Mouse (Mus musculus) ovary, postnatal 10 days (tissue): ENCODE data around the gene Rpl13a.
"Not testable (repeated sequence)": the region's sequence is repeated elsewhere in the genome, so short reads cannot be mapped to it uniquely, and the experiment has no call there.

Experiments
- DNase-seq: peaks from one replicate; pipeline ENCODE4 v3.0.0; 2022; ENCODE audit warnings: low spot score

The Rpl13a gene

DNA sequence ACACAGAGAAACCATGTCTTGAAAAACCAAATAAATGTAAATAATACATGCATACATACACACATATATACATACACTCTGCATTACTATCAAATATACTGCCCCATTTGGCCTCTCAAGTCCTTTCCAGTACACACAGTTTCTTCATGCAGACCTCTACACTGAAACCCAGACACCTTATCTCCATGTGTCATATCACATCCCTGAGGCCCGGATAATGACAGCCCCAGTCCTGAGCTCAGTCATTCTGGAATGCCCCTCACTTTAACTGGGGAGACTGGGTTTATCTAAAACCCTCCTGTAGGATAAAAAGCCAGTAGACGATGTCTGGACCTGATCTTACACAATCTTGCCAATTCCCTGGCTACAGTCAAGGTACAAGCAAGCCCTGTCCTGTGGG lies 15.1 kb downstream of the Rpl13a start:
- no peak for DNase-seq

DNA sequence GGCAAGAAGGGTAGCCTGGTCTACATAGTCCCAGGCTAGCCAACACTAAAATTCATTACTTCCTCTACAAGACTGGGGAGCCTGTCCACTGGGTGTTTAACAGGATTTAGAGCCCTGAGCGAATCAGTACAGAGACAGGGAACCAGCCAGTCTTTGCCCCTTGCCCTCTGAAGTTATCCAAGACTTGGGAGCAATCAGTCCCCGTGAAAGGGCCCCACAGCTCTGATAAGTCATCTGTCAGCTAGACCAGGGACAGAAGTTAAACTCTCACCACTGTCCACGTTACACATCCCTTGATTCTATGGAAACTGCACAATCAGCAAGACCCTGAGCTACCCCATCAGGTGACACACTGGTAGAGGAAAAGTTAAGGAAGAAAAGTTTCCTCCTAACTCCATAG lies 16.0 kb downstream of the Rpl13a start:
- no peak for DNase-seq

DNA sequence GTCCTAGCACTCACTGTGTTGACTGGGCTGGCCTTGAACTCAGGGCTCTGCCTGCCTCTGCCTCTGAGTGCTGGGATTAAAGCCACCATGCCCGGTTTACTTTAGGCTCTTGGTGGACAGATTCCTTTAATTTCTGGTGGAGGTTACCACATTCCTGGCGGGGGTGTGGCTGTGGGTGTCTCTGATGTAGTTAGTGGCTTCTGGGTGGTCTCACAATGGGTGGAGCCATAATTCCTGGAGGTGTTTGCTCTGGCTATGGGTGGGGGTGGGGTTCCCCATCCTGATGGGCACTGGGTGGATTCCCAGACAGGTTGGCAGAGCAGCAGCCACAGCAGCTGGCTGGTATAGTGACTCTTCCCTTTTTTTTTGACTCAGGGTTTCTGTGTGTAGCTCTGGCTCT lies 16.6 kb downstream of the Rpl13a start:
- no peak for DNase-seq

DNA sequence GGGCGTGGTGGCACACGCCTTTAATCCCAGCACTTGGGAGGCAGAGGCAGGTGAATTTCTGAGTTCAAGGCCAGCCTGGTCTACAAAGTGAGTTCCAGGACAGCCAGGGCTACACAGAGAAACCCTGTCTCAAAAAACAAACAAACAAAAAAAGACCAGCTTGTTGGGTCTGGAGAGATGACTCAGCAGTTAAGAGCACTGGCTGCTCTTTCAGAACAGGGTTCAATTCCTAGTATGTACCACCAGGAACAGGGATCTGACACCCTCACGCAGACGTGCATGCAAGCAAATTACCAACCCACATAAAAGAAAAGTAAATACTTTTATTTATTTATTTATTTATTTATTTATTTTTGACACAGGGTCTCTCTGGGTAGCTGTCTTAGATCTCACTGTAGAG lies 18.5 kb downstream of the Rpl13a start:
- DNase-seq, result not testable (repeated sequence)

DNA sequence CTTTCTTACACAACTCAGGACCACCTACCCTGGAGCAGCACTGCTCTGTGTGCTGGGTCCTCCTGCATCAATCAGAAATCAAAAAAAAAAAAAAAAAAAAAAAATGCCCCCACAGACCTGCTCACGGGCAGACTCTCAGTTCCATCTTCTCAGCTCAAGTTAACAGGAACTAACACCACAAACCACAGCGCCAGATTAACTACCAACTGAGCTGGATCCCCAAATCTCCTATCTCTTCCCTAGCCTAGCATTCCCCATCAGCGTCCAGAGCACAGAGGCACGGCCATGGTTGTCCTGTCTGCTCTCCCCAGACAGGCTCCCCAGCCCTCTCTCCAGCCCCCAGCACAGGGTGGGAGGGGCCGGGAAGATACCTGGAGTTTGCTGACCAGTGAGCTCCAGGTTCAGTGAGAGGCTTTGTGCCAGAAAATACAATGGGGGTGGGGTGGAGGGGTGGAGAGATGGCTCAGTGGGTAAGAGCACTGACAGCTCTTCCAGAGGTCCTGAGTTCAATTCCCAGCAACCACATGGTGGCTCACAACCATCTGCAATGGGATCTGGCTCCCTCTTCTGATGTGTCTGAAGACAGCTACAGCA lies 21.4 kb downstream of the Rpl13a start:
- no peak for DNase-seq

DNA sequence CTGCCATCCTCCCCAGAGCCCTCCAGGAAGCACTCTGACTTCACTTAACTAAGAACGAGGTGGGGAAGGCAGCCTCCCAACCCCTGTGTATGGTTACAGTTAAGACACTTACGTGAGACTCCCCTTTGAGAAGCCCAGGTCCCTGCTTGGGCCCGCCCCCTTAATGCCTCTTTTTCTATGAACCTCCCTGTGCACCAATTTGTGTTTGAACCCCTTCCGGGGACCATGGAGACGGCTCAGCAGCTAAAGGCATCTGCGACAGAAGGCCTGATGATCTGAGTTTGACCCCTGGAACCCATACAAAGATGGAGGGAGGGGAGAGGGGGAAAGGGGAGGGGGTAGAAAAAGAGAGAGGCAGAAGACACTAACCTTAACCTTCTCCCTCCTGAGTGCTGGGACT lies 22.1 kb downstream of the Rpl13a start:
- DNase-seq, result no peak

DNA sequence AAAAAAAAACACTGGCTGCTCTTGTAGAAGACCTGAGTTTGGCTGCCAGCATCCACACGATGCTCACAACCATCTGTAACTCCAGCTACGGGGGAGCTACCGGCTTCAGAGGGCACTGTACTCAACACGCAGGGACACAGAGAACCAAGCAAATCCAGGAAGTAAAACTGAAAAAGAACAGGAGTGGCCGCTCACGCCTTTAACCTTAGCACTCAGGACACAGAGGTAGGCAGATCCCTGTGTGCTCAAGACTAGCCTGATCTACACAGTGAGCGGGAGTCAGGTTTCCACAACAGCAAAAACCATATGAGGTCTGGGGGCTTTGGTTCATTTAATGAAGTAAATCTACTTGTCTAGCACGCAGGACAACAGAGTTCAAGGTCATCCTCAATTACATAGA lies 23.1 kb downstream of the Rpl13a start:
- DNase-seq, result no peak

DNA sequence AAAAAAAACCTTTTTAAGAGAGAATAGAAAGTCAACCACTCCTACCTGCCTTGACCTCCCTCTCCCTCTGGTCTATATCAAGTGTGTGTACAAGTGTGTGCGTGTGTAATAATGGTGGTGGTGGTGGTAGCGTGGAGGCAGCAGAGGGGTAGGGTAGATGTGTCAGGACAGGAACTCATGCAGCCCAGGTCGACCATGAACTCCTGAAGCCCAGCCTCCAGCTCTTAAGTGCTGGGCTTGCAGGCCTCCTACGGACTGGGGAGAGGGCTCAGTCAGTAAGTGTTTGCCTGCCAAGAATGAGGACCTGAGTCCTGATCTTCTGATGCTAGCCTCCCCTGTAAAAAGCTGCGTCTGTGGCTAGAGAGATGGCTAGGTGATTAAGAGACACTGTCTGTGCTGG lies 23.6 kb downstream of the Rpl13a start:
- no peak for DNase-seq

DNA sequence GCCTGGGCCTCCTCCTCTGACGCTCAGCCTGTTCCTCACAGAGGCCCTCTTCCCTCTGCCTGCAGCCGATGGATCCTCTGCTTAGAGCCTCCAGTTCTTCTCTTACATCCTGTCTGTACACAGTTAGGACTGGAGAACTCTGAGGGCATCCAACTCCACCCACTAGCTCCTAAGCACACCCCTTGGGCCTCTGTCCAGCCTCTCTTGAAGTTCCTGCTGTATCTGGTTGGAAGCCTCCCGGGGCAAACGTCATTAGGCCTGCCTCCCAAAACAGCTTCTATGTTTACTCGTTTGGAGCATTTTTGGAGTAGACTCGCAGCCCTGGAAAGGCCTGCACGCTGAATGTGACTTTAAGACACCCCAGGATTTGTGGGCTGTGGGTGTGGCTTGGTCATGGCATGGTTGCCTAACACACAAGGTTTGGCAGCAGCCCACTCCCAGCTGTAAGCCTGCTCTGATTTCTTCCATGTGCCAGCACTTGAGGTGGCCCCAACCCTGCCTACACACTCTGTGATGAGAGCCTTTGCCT lies 24.8 kb downstream of the Rpl13a start, which contains the start of gene Fcgrt:
Gene Fcgrt (minus strand): TSS at position 200 of the 529 bp plus-strand sequence.
- peak; percentile 70 for DNase-seq

DNA sequence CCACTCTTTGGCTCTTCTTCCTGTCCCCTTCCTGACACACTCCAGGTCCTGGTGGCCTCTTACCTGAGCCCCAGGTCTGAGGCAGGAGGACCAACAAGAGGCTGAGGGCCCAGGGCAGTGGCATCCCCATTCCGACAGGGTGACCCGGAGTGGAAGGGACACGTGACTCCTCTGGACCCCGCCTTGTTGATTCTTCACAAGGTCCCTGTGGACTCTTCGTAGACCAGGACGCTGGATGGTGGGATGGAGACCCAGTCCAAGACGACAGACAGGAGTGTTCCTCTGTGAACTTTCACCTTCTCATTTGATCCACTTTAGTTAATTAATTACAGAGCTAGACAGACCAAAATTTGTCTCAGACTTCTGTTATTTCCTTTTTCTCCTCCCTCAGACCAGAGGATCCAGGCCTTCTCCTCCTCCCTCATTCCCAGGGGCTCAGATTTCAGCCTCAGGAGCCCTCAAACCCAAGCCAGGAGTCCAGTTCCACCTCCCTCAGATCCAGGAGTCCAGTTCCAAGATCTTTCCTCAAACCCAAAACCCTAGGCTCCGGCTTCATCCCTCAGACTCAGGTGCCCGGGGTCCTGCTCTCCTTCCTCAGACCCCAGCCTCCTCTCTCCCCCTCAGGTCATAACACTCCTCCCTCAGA lies 25.5 kb downstream of the Rpl13a start:
- no peak for DNase-seq

DNA sequence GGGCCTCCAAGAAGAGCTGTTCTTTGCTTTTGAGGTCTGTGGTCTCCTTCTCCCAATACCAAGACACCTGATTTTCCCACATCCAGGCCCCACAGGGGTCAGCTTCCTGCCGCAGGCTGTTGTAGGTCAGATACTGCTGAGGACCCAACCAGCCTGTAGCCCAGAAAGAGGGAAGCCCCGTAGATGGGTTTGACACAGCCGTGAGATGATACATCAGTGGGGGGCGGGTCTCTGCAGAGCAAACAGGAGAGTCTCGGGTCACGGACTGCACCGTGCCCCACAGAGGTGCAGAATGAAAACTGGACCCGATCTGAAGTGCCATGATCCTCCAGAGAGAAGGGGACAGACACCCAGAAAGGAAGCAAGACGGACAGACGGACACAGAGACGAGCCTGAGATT lies 26.1 kb downstream of the Rpl13a start:
- DNase-seq, result no peak

DNA sequence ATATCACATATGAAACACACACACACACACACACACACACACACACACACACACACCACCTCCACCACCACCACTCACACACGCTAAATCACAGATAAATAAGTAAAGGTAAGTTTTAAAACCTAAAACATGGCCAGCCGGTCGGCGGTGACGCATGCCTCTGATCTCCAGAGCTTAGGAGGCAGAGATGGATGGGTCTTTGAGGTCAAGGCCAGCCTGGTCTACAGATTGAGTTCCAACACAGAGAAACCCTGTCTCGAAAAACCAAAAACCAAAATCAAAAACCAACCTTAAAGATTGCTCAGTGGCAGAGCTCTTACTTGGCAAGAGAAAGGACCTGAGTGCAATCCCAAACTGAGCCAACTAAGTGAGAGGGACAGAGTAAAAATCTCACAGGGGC lies 28.5 kb downstream of the Rpl13a start:
- no peak for DNase-seq

DNA sequence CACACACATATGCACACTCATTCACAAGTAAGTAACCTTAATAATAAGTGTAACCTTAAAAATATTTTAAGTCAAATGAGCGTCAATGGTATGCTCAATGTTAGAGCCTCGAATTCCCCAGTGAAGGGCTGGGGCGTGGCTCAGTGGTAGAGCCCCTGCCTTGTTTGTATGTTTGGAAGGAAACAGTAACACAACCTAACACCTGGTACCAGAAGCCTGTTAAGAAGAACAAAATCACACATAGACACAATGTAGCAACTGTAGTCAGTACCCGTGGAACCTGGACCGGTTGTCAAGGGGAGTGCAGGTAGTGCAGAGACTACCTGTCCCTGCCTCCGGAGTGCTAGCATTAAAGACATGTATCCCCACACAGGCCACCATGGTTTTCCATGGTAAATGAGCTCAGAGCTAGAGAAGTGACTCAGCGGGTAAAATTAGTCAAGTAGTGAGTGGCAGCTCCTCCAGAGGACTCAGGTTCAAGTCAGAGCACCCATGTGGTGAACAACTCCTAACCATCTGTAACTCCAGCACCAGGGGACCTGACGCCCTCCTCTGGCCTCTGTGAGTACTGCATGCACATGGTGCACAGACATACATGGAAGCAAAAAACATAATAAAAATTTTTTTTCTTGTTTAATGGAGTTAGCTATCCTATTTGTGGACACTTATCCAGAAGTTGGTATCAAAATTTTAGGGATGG lies 29.9 kb downstream of the Rpl13a start:
- no peak for DNase-seq

DNA sequence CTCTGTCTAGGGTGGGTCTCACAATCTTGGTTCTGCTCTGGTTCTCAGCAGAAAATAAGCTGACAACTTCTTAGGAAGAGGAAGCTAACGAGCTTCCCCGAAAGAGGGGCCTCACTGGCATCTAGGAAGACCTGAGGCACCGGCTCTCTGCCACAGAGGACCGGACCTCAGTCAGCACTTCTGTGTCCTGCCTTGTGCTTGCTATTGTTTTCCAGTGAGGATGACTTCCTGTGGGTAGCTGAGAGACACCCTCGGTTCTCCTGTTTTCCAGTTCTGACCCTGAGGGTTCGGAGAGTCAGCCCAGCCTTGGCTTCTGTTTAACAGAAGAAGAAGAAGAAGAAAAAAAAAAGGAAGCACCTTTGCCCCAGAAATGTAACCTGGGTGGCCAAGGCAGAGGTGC lies 31.1 kb downstream of the Rpl13a start:
- no peak for DNase-seq

DNA sequence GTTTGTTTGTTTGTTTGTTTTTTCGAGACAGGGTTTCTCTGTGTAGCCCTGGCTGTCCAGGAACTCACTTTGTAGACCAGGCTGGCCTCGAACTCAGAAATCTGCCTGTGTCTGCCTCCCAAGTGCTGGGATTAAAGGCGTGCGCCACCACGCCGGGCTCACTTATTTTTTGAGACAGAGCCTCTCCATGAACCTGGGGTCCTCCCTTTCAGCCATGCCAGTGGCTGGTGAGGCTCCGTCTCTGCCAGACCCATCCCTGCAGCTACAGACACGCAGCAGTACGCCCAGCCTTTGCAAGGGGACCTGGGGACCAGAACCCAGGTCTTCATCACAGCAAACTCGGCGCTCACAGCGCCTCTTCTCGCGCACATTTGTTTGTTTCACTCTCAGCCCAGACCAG lies 32.6 kb downstream of the Rpl13a start:
- DNase-seq, result not testable (repeated sequence)

DNA sequence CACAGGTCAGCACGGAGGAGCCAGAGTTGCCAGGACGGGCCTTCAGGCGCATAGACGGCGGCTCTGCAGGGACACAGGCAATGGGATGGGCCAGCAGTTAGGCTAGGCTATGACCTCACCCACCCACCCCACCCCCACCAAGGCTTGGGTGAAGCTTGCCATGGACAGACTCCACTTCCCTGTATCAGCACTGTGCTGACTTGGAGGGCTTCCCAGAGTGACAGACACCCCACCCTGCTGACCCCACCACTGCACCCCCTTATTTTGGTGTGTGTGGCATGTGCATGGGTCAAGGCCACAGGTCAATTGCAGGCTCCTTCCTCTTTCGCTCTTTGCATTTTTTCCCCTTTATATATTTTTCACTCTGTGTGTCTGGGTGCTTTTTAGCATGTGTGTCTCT lies 33.2 kb downstream of the Rpl13a start:
- DNase-seq, result no peak

DNA sequence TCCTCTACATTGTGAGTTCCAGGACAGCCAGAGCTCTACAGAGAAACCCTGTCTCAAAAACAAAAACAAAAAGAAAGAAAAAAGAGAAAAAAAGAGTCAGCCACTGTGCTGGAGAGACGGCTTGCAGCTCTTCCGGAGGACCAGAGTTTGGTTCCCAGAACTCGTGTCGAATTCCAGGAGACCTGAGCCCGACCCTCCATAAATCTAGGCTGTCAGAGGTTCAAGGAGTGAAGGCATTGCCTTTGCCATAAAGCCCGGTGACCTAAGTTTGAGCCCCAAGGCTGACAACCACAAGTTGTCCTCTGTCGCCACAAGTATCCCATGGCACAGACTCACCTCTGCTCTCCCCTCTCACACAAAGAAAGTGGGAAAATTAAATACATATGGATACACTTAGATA lies 34.4 kb downstream of the Rpl13a start:
- no peak for DNase-seq

DNA sequence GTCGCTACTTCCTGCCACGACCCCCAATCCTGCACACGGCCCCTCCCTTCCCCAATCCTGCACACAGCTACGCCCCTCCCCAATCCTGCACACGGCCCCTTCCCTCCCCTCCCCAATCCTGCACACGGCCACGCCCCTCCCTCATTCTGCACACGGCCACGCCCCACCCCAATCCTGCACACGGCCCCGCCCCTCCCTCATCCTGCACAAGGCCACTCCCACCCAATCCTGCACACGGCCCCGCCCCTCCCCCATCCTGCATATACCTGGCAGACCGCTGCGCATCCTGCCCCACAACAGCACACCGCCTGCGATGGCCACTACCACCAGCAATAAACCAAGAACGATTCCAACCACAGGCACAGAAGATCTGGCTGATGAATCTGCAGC lies 35.0 kb downstream of the Rpl13a start:
- no peak for DNase-seq

DNA sequence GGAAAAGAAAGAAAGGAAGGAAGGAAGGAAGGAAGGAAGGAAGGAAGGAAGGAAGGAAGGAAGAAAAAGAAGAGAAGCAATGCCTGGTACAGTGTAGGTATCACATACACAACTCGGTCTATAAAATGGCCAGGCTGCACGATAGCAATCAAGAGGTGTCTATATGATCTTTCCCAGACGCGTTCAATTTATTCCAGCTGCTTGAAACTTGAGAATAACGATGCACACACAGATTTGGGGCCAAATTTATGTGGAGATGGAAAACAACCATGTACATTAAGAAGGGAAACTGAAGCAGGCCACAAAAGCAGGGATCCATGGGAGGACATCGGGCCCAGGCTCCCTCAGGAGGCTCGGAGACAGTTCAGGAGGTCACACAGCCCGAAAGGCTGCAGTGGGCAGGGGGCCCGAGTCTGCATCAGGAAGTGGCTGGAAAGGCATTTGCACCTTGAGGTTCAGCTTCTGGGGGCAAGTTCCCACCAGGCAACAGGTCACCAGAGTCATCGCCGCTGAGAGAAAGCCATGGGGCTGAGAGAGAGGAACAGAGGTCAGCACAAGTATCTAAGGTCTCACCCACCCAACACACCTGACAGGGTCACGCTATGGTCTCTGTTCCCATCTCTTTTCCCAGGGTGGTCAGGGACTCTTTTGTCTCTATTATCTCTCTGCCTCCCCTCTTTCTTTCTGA lies 35.6 kb downstream of the Rpl13a start:
- no peak for DNase-seq

DNA sequence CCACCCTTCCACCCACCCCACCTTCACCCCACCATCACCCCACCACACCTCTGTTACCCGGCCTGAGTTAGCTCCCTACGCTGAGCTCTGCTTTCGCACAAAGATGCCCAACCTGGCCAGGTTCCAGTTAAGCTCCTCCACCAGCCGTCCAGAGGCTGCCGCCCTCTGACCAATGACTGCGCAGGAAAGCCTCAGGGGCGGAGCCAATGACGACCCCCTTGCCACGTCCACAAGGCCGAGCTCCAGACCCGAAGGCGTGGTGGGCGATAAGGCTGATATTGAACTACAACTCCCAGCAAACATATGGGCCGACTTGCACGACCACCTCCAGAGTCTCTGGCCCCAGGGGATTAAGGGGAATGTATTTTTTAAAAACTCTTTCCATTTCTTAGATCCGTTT lies 36.5 kb downstream of the Rpl13a start, which contains the start of gene Rcn3:
Gene Rcn3 (minus strand): TSS at position 174 of the 400 bp plus-strand sequence.
- DNase-seq, result peak; percentile 74

DNA sequence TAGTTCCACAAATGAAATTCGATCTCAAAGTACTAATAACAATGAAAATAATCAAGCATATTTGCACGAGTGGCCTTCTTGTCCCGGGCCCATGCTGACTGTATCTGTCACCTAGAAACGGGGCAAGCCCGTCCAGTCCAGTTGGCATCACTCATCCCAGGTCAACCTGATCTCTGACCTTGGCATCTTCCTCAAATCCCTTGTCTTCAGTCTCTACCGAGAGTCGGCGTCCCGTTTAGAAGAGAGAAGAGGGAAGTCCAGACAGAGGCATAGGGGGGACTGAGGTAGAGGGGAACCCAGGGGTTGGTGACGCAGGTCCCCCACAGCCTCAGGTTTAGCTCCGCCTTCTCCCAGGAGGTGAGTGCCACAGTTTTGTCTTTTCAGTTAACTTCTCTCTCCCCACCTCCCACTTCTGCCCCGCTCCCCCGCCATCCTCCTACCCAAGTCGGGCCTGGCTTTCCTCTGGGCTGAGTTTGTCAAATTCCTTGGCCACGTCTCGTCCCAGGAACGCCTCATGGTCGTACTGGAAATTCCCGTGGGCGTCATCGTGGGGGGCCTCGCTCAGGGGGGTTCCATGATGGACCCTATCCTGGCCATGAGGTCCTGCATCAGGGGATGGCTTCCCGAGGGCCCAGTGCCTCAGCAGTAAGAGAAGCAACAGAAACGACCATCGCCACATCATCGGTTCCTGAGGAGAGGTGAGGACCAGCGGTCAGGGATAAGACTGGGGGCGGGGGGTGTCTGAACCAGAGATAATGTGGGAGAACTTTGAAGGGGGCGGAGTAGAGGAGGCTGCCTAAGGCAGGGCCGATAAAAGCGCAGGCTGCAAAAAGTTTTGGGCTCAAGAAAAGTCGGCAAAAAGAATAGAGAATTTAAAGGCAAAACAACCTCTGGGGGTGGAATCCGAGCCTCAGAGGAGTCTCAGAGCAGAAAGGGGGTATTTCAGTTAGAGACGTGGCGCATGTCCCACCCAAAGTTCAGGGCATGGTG lies 37.3 kb downstream of the Rpl13a start:
- no peak for DNase-seq
